Mouse (Mus musculus) stomach, embryonic 15.5 days (tissue): Measurements from ENCODE around the gene Lmntd2. TPM values are rescaled to one million over a fixed set of nuclear protein-coding genes. Genes with fewer than 3 reads are reported as not detected.

Source experiments
- microRNA counts: library from miRNA; unstranded; fragments of <30 nt; microRNA quantifications from one replicate; lab custom pipeline; 2016
- microRNA-seq: library from miRNA; unstranded; fragments of <30 nt; microRNA quantifications from one replicate; pipeline ENCODE4, GENCODE M21; 2016
- polyA plus RNA-seq: library from polyadenylated mRNA; unstranded; fragments of >200 nt; fragmentation: Nextera tagmentation; extraction: Ambion mirVana; gene quantifications from 2 replicates; pipeline ENCODE4 v1.2.1, GENCODE M21; 2015

Gene Lmntd2
- polyA plus RNA-seq, 1 experiment from 2014 or later: 2.8 TPM

MicroRNAs within 50 kb of the gene (microRNA counts, 519-probe panel; counts per million panel counts)
- 3,220 counts per million, percentile 82 among the panel's probes with 10 or more counts for microRNA mmu-miR-210 (lab: Ali Mortazavi, UCI)

Small RNAs within 50 kb of the gene (microRNA-seq; reads per million reads assigned to microRNA genes)
- 703 reads per million, percentile 71 among the genes with 10 or more reads in this experiment for gene Mir210

Other genes with a start within 250 kb of the Lmntd2 start
- gene Ifitm1, start 246.9 kb downstream of the Lmntd2 start, polyA plus RNA-seq: 179 and 209 TPM in 2 replicates
- 368 and 413 TPM in 2 replicates for gene Ifitm3, start 203.3 kb downstream of the Lmntd2 start, polyA plus RNA-seq
- 7.6 and 8.1 TPM in 2 replicates for gene Ifitm6, start 196.2 kb downstream of the Lmntd2 start, polyA plus RNA-seq
- gene Gm17387, start 184.9 kb downstream of the Lmntd2 start, polyA plus RNA-seq: not detected in 2 replicates
- gene B4galnt4, start 153.0 kb downstream of the Lmntd2 start, polyA plus RNA-seq: 7.0 and 9.2 TPM in 2 replicates
- 38.4 and 47.2 TPM in 2 replicates for gene Pkp3, start 135.9 kb downstream of the Lmntd2 start, polyA plus RNA-seq
- 13.1 and 15.1 TPM in 2 replicates for gene Sigirr, start 113.5 kb downstream of the Lmntd2 start, polyA plus RNA-seq
- 16.2 and 20.5 TPM in 2 replicates for gene Ano9, start 96.3 kb downstream of the Lmntd2 start, polyA plus RNA-seq
- 58.6 and 60.7 TPM in 2 replicates for gene Ptdss2, start 91.7 kb downstream of the Lmntd2 start, polyA plus RNA-seq
- 206 and 215 TPM in 2 replicates for gene Rnh1, start 41.2 kb downstream of the Lmntd2 start, polyA plus RNA-seq
- 113 and 123 TPM in 2 replicates for gene Hras, start 20.1 kb downstream of the Lmntd2 start, polyA plus RNA-seq
- 5.4 and 7.2 TPM in 2 replicates for gene Lrrc56, start 19.9 kb downstream of the Lmntd2 start, polyA plus RNA-seq
- gene Rassf7, start 1.8 kb upstream of the Lmntd2 start, polyA plus RNA-seq: 67.7 and 73.3 TPM in 2 replicates
- 58.8 and 63.4 TPM in 2 replicates for gene Phrf1, start 14.7 kb upstream of the Lmntd2 start, polyA plus RNA-seq
- gene Irf7, start 52.4 kb upstream of the Lmntd2 start, polyA plus RNA-seq: 4.6 and 5.7 TPM in 2 replicates
- gene Cdhr5, start 62.7 kb upstream of the Lmntd2 start, polyA plus RNA-seq: 14.5 and 18.4 TPM in 2 replicates
- gene Sct, start 65.1 kb upstream of the Lmntd2 start, polyA plus RNA-seq: 44.2 and 48.8 TPM in 2 replicates
- 0.19 and 0.28 TPM in 2 replicates for gene Drd4, start 77.9 kb upstream of the Lmntd2 start, polyA plus RNA-seq
- gene Deaf1, start 113.6 kb upstream of the Lmntd2 start, polyA plus RNA-seq: 66.9 and 70.8 TPM in 2 replicates
- gene Tmem80, start 113.7 kb upstream of the Lmntd2 start, polyA plus RNA-seq: 39.3 and 40.6 TPM in 2 replicates
- gene Eps8l2, start 124.8 kb upstream of the Lmntd2 start, polyA plus RNA-seq: 59.6 and 59.7 TPM in 2 replicates
- gene Taldo1, start 178.1 kb upstream of the Lmntd2 start, polyA plus RNA-seq: 347 and 384 TPM in 2 replicates
- gene Gatd1, start 200.1 kb upstream of the Lmntd2 start, polyA plus RNA-seq: 51.1 and 53.0 TPM in 2 replicates
- gene Cend1, start 215.4 kb upstream of the Lmntd2 start, polyA plus RNA-seq: 2.5 TPM in 2 replicates
- gene Slc25a22, start 223.8 kb upstream of the Lmntd2 start, polyA plus RNA-seq: 26.9 and 27.2 TPM in 2 replicates
- gene Pidd1, start 229.9 kb upstream of the Lmntd2 start, polyA plus RNA-seq: 8.5 and 8.6 TPM in 2 replicates
- gene Rplp2, start 233.3 kb upstream of the Lmntd2 start, polyA plus RNA-seq: 1,278 and 1,319 TPM in 2 replicates
- 33.5 and 34.6 TPM in 2 replicates for gene Pnpla2, start 241.1 kb upstream of the Lmntd2 start, polyA plus RNA-seq
- gene Cracr2b, start 247.0 kb upstream of the Lmntd2 start, polyA plus RNA-seq: 27.5 and 32.8 TPM in 2 replicates